Comparison of ENCODE assay signal across 21 mouse cellular contexts in the genomic region with DNA sequence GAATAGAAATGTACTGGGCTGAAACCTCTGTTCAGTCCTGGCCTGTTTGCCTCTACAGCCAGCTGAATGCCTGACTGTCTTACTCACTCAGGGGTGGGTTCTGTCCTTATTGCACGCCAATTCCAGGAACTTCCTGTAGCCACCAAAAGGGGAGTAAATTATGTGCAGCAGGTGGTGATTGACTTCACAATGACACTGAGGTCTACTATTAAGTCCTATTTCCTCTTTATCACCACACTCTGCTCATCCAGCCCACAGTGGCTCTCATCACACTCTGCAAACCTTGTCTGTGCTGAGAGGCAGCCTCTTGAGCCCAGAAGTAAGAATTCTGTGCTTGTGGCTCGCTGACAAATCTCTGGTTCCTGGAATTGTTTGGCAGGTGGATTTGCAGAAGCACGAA.
DNase-seq lines count a peak whose midpoint lies in the region; ATAC-seq lines count a peak whose summit lies in the region.
"Had no signal": no experiment of that assay in that cellular context is flagged by ENCODE, and none has a peak within 500 bp of the region (broad histone marks: within the 10 kb centered on the region; RNA-seq: fewer than 3 reads in every experiment).

No protein-coding gene starts in this region.

- ATAC-seq in inflammation-experienced regulatory T-cells, adult 6 months = peak; percentile 60
- no peak for ATAC-seq in megakaryocyte-erythroid progenitor cell, adult 5-6 weeks (replicated peaks; ENCODE audit: low FRiP score, low TSS enrichment, poor library complexity, severe bottlenecking)
- ATAC-seq: forebrain, postnatal 0 days; intestine, embryonic 15.5 days had no signal

- DNase-seq in CD4-positive, CD25-positive, alpha-beta regulatory T cell, adult 2 months (ENCODE audit: low read depth, low spot score) = peak; percentile 15
- peak; percentile 17 for DNase-seq in brain, adult 2 months (ENCODE audit: low read depth, low spot score)
- peak; percentile 3 to 20 for DNase-seq in natural killer cell, adult 2 months (ENCODE audit: low spot score in 2 of 2)
- no peak for DNase-seq in thymus, postnatal 14 days
- no peak for DNase-seq in spleen, adult 12 weeks (ENCODE audit: low spot score)
- DNase-seq: adrenal gland, postnatal 10 days; cerebellum, adult 11-12 months; cerebellum, adult 9-11 months; forebrain, postnatal 0 days; gastrocnemius, postnatal 36 days; heart, adult 2 months; kidney, adult 2 months; kidney, postnatal 36 days; lung, embryonic 14.5 days; lung, postnatal 14 days; right cerebral cortex, postnatal 25 days; spleen, adult 18-20 months; thymus, adult 2 months had no signal

Comparison
In these comparisons a context has a peak if more than half of its experiments do, and no peak if none do; other contexts are left out.
1. DNase-seq: peak in CD4-positive, CD25-positive, alpha-beta regulatory T cell, adult 2 months (single experiment), brain, adult 2 months (single experiment) and natural killer cell, adult 2 months (2 of 2); none in thymus, postnatal 14 days (single experiment) and spleen, adult 12 weeks (single experiment).